ENCODE assay signal across 9 mouse cellular contexts in genomic region chr15:81077551-81077950, GRCm38 (mm10).
DNase-seq lines count a peak whose midpoint lies in the region; ATAC-seq and TF ChIP-seq lines count a peak whose summit lies in the region.
"Had no signal": no experiment of that assay in that cellular context is flagged by ENCODE, and none has a peak within 500 bp of the region (broad histone marks: within the 10 kb centered on the region; RNA-seq: fewer than 3 reads in every experiment).

No protein-coding gene starts in this region.

- H3K27me3 ChIP-seq in kidney, embryonic 14.5 days (ENCODE audit: control insufficient read depth, insufficient read depth, low read length): no peaks in the 10 kb centered on the region
- no peaks in the 10 kb centered on the region for H3K27me3 ChIP-seq in forebrain, embryonic 11.5 days (ENCODE audit: control insufficient read depth, insufficient read depth, low read length)
- H3K27me3 ChIP-seq: heart, embryonic 13.5 days had no signal

- 94% methylated on average over 4 of the region's 4 CpGs for WGBS in kidney, embryonic 14.5 days
- 89% methylated on average over 4 of the region's 4 CpGs for WGBS in bone marrow, adult 2 months
- WGBS in forebrain, embryonic 11.5 days: 94% methylated on average over 4 of the region's 4 CpGs

- intact Hi-C loops in left cerebral cortex, postnatal 10 days (cut with DNase I): loop anchor here (5.0 kb wide), 1 partner anchor 120 kb away; no protein-coding TSS in a partner anchor

- no peaks in the 10 kb centered on the region for H3K4me1 ChIP-seq in kidney, embryonic 14.5 days (ENCODE audit: control insufficient read depth, insufficient read depth, low read length)
- peaks cover 6% of the 10 kb centered on the region for H3K4me1 ChIP-seq in bone marrow, adult 2 months (ENCODE audit: control insufficient read depth, insufficient read depth, low read length)
- H3K4me1 ChIP-seq in forebrain, embryonic 11.5 days (replicated peaks; ENCODE audit: control insufficient read depth, insufficient read depth, low read length): no peaks in the 10 kb centered on the region

- DNase-seq in kidney, adult 9 months: peak; percentile 40
- peak; percentile 79 for DNase-seq in naive thymus-derived CD4-positive, alpha-beta T cell, adult 2 months (ENCODE audit: low read depth)
- DNase-seq in frontal cortex, postnatal 25 days (ENCODE audit: low spot score in 2 of 2): no peak
- no peak for DNase-seq in forebrain, embryonic 11.5 days (ENCODE audit: low spot score)
- no peak for DNase-seq in left cerebral cortex, postnatal 10 days (ENCODE audit: extremely low spot score in 1 of 2, low spot score in 2 of 2)

- no peak overlapping the region for H3K27ac ChIP-seq in kidney, embryonic 14.5 days (ENCODE audit: low read depth, low read length)
- no peak overlapping the region for H3K27ac ChIP-seq in bone marrow, adult 2 months (ENCODE audit: control insufficient read depth, insufficient read depth, low read depth, low read length, poor library complexity)
- H3K27ac ChIP-seq in forebrain, embryonic 11.5 days (ENCODE audit: low read depth, low read length): no peak overlapping the region
- H3K27ac ChIP-seq: heart, embryonic 13.5 days had no signal

- no peaks in the 10 kb centered on the region for H3K9me3 ChIP-seq in kidney, embryonic 14.5 days (ENCODE audit: control insufficient read depth, low read length)
- H3K9me3 ChIP-seq in forebrain, embryonic 11.5 days (ENCODE audit: control insufficient read depth, low read length): no peaks in the 10 kb centered on the region
- H3K9me3 ChIP-seq: heart, embryonic 13.5 days had no signal

- H3K9ac ChIP-seq in kidney, embryonic 14.5 days (ENCODE audit: low read depth, low read length): no peak overlapping the region
- no peak overlapping the region for H3K9ac ChIP-seq in forebrain, embryonic 11.5 days (ENCODE audit: low read length)
- H3K9ac ChIP-seq: heart, embryonic 13.5 days had no signal

- no peak overlapping the region for H3K4me3 ChIP-seq in kidney, embryonic 14.5 days (ENCODE audit: low read length)
- no peak overlapping the region for H3K4me3 ChIP-seq in bone marrow, adult 2 months (replicated peaks; ENCODE audit: control insufficient read depth, low read depth, low read length)
- no peak overlapping the region for H3K4me3 ChIP-seq in forebrain, embryonic 11.5 days (ENCODE audit: low read depth, low read length)
- H3K4me3 ChIP-seq: heart, embryonic 13.5 days had no signal

- peak; percentile 41 for TF ChIP-seq CTCF in bone marrow, adult 2 months (IDR thresholded peaks at IDR 0.05; ENCODE audit: control insufficient read depth, insufficient read depth, low read length)

- ATAC-seq in kidney, embryonic 14.5 days (ENCODE audit: low FRiP score, low TSS enrichment): no peak
- ATAC-seq in CD4-positive, CD25-positive, alpha-beta regulatory T cell, adult 4 months: peak; percentile 38
- no peak for ATAC-seq in forebrain, embryonic 11.5 days (replicated peaks; ENCODE audit: low FRiP score)

- H3K36me3 ChIP-seq in kidney, embryonic 14.5 days (ENCODE audit: control insufficient read depth, insufficient read depth, low read length): no peaks in the 10 kb centered on the region
- no peaks in the 10 kb centered on the region for H3K36me3 ChIP-seq in forebrain, embryonic 11.5 days (ENCODE audit: control insufficient read depth, insufficient read depth, low read length)

- TF ChIP-seq POLR2A in bone marrow, adult 2 months (IDR thresholded peaks at IDR 0.05; ENCODE audit: borderline replicate concordance, control insufficient read depth, low read depth, low read length): no peak

- no peak overlapping the region for H3K4me2 ChIP-seq in kidney, embryonic 14.5 days (replicated peaks; ENCODE audit: low read depth, low read length)
- no peak overlapping the region for H3K4me2 ChIP-seq in forebrain, embryonic 11.5 days (ENCODE audit: low read depth, low read length, severe bottlenecking)
- H3K4me2 ChIP-seq: heart, embryonic 13.5 days had no signal

Comparison
In these comparisons a context has a peak if more than half of its experiments do, and no peak if none do; other contexts are left out.
1. DNase-seq: peak in kidney, adult 9 months (single experiment) and naive thymus-derived CD4-positive, alpha-beta T cell, adult 2 months (single experiment); none in frontal cortex, postnatal 25 days (0 of 2), forebrain, embryonic 11.5 days (single experiment) and left cerebral cortex, postnatal 10 days (0 of 2).